ENCODE assay signal across 9 mouse cellular contexts in the genomic region with DNA sequence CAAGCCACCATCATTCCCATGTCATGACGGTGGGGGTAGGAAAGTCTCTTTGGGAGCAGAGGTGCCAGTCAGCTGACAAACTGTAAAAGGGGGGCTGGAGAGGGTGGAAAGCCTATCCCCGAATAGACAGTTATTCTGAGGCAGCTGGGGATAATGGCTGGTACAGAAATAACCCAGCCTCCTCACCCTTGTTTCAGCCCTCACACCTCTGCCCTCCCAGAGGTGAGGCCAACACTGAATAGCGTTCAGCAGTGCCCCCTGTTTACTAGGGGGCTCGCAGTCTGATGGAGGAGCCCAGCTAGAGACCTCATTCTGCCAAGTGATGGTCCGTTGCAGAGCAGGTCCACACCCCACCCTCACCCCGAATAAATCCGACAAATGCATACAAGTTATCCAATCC. TPM values are rescaled to one million over a fixed set of nuclear protein-coding genes. Genes with fewer than 3 reads are reported as not detected.
DNase-seq lines count a peak whose midpoint lies in the region; ATAC-seq and TF ChIP-seq lines count a peak whose summit lies in the region.
"Had no signal": no experiment of that assay in that cellular context is flagged by ENCODE, and none has a peak within 500 bp of the region (broad histone marks: within the 10 kb centered on the region; RNA-seq: fewer than 3 reads in every experiment).

No protein-coding gene starts in this region.

- peak overlapping the region; percentile 31; the same call in 1 of the 2 replicates for H3K9ac ChIP-seq in kidney, embryonic 16.5 days (replicated peaks; ENCODE audit: low read length)
- H3K9ac ChIP-seq in embryonic facial prominence, embryonic 15.5 days, result no peak overlapping the region
- no peak overlapping the region for H3K9ac ChIP-seq in midbrain, embryonic 14.5 days (replicated peaks; ENCODE audit: low read length)
- H3K9ac ChIP-seq in lung, postnatal 0 days (replicated peaks; ENCODE audit: low read depth), result no peak overlapping the region

- DNase-seq in cerebellum, postnatal 10 days, result peak; percentile 12 to 13
- DNase-seq in cerebellum, adult 8-10 months, result no peak
- no peak for DNase-seq in kidney, adult 9 months
- DNase-seq in midbrain, embryonic 14.5 days, result no peak
- DNase-seq in gastrocnemius, postnatal 10 days, result no peak
- no peak for DNase-seq in lung, postnatal 0 days (ENCODE audit: low spot score)
- DNase-seq: lung, adult 18-20 months had no signal

- no peak for TF ChIP-seq CTCF in lung, postnatal 0 days (IDR thresholded peaks at IDR 0.05)

- no peak for TF ChIP-seq EP300 in lung, postnatal 0 days (IDR thresholded peaks at IDR 0.05)

- WGBS in kidney, embryonic 16.5 days, result 79% methylated on average over 7 of the region's 7 CpGs
- WGBS in embryonic facial prominence, embryonic 15.5 days, result 77% methylated on average over 7 of the region's 7 CpGs
- 83% methylated on average over 7 of the region's 7 CpGs for WGBS in midbrain, embryonic 14.5 days
- WGBS in lung, postnatal 0 days, result 78% methylated on average over 7 of the region's 7 CpGs

- 0 out of 2 replicates have a peak overlapping the region, but pooled peaks have one; percentile 60 for H3K4me2 ChIP-seq in kidney, embryonic 16.5 days (replicated peaks; ENCODE audit: low read depth, low read length)
- no peak overlapping the region for H3K4me2 ChIP-seq in embryonic facial prominence, embryonic 15.5 days (replicated peaks)
- peak overlapping the region; percentile 45; the same call in 1 of the 2 replicates for H3K4me2 ChIP-seq in midbrain, embryonic 14.5 days (ENCODE audit: low read length)
- H3K4me2 ChIP-seq in lung, postnatal 0 days (replicated peaks; ENCODE audit: low read depth, low read length), result no peak overlapping the region

- H3K27ac ChIP-seq in kidney, embryonic 16.5 days (ENCODE audit: low read length), result no peak overlapping the region
- H3K27ac ChIP-seq in embryonic facial prominence, embryonic 15.5 days (replicated peaks), result 0 out of 2 replicates have a peak overlapping the region, but pooled peaks have one; percentile 98
- H3K27ac ChIP-seq in midbrain, embryonic 14.5 days (replicated peaks; ENCODE audit: low read depth, low read length), result no peak overlapping the region
- no peak overlapping the region for H3K27ac ChIP-seq in lung, postnatal 0 days (ENCODE audit: low read length)

- no peaks in the 10 kb centered on the region for H3K9me3 ChIP-seq in kidney, embryonic 16.5 days (ENCODE audit: low read length)
- no peaks in the 10 kb centered on the region for H3K9me3 ChIP-seq in embryonic facial prominence, embryonic 15.5 days (replicated peaks)
- no peaks in the 10 kb centered on the region for H3K9me3 ChIP-seq in midbrain, embryonic 14.5 days (ENCODE audit: control insufficient read depth, low read length)
- no peaks in the 10 kb centered on the region for H3K9me3 ChIP-seq in lung, postnatal 0 days (ENCODE audit: low read length)

- peaks cover 12% of the 10 kb centered on the region; the same call in 1 of the 2 replicates for H3K36me3 ChIP-seq in kidney, embryonic 16.5 days (ENCODE audit: insufficient read depth, low read length)
- 0 out of 2 replicates have a peak, but pooled peaks cover 6% of the 10 kb centered on the region for H3K36me3 ChIP-seq in embryonic facial prominence, embryonic 15.5 days
- no peaks in the 10 kb centered on the region for H3K36me3 ChIP-seq in midbrain, embryonic 14.5 days (ENCODE audit: control insufficient read depth, insufficient read depth, low read length)
- H3K36me3 ChIP-seq in lung, postnatal 0 days (ENCODE audit: insufficient read depth, low read length), result no peaks in the 10 kb centered on the region

- H3K4me3 ChIP-seq in kidney, embryonic 16.5 days (ENCODE audit: low read length), result no peak overlapping the region
- H3K4me3 ChIP-seq in embryonic facial prominence, embryonic 15.5 days (replicated peaks), result no peak overlapping the region
- H3K4me3 ChIP-seq in midbrain, embryonic 14.5 days (replicated peaks; ENCODE audit: low read depth, low read length), result no peak overlapping the region
- H3K4me3 ChIP-seq in lung, postnatal 0 days (ENCODE audit: low read depth, low read length), result no peak overlapping the region

- H3K4me1 ChIP-seq in kidney, embryonic 16.5 days (ENCODE audit: insufficient read depth, low read length), result peaks cover 17% of the 10 kb centered on the region
- H3K4me1 ChIP-seq in embryonic facial prominence, embryonic 15.5 days, result peaks cover 16% of the 10 kb centered on the region
- peaks cover 16% of the 10 kb centered on the region for H3K4me1 ChIP-seq in midbrain, embryonic 14.5 days (ENCODE audit: control insufficient read depth, insufficient read depth, low read length)
- H3K4me1 ChIP-seq in lung, postnatal 0 days (ENCODE audit: insufficient read depth, low read depth, low read length), result peaks cover 4% of the 10 kb centered on the region; the same call in 1 of the 2 replicates

- no peak for ATAC-seq in kidney, embryonic 16.5 days (ENCODE audit: low FRiP score, low TSS enrichment)
- no peak for ATAC-seq in embryonic facial prominence, embryonic 15.5 days (ENCODE audit: insufficient number of reproducible peaks, low FRiP score, low TSS enrichment, low read depth)
- ATAC-seq in midbrain, embryonic 14.5 days (ENCODE audit: low FRiP score, low TSS enrichment), result no peak
- ATAC-seq in lung, postnatal 0 days, result no peak

- H3K27me3 ChIP-seq in kidney, embryonic 16.5 days (ENCODE audit: insufficient read depth, low read length), result no peaks in the 10 kb centered on the region
- no peaks in the 10 kb centered on the region for H3K27me3 ChIP-seq in embryonic facial prominence, embryonic 15.5 days
- no peaks in the 10 kb centered on the region for H3K27me3 ChIP-seq in midbrain, embryonic 14.5 days (ENCODE audit: control insufficient read depth, insufficient read depth, low read length)
- no peaks in the 10 kb centered on the region for H3K27me3 ChIP-seq in lung, postnatal 0 days (replicated peaks; ENCODE audit: insufficient read depth, low read length)

RNA-seq across cellular contexts. Expression of a gene that starts 1.1 kb away (rescaled TPM):
- polyA plus RNA-seq in kidney, embryonic 16.5 days (2015; fragmentation: Nextera tagmentation; extraction: Ambion mirVana), result 90.5 and 95.1 TPM in 2 replicates
- polyA plus RNA-seq in embryonic facial prominence, embryonic 15.5 days (2015; fragmentation: Nextera tagmentation; extraction: Ambion mirVana), result 87.0 and 87.5 TPM in 2 replicates
- polyA plus RNA-seq in midbrain, embryonic 14.5 days (2014; fragmentation: Nextera tagmentation; extraction: Ambion mirVana), result 164 and 229 TPM in 2 replicates
- 10 to 100 TPM; 77.9 to 80.9 TPM for total RNA-seq in gastrocnemius, postnatal 10 days (2021)
- 62.4 and 70.4 TPM in 2 replicates for polyA plus RNA-seq in lung, postnatal 0 days (2015; fragmentation: Nextera tagmentation; extraction: Ambion mirVana)

Comparison
In these comparisons a context has a peak if more than half of its experiments do, and no peak if none do; other contexts are left out.
1. DNase-seq: peak in cerebellum, postnatal 10 days (2 of 2); none in cerebellum, adult 8-10 months (single experiment), kidney, adult 9 months (single experiment), midbrain, embryonic 14.5 days (single experiment), gastrocnemius, postnatal 10 days (single experiment) and lung, postnatal 0 days (single experiment).
2. H3K4me2 ChIP-seq: peak in kidney, embryonic 16.5 days (single experiment) and midbrain, embryonic 14.5 days (single experiment); none in embryonic facial prominence, embryonic 15.5 days (single experiment) and lung, postnatal 0 days (single experiment).